In genomic region chr11:32575964-32576759, GRCm38 (mm10) we compare ENCODE assay signal across 20 mouse cellular contexts. TPM values are rescaled to one million over a fixed set of nuclear protein-coding genes. Genes with fewer than 3 reads are reported as not detected.
A peak's percentile ranks its signal among the peaks of the same experiment; 100 is the strongest.
DNase-seq lines count a peak whose midpoint lies in the region; ATAC-seq lines count a peak whose summit lies in the region.
"Had no signal": no experiment of that assay in that cellular context is flagged by ENCODE, and none has a peak within 500 bp of the region (broad histone marks: within the 10 kb centered on the region; RNA-seq: fewer than 3 reads in every experiment).

No protein-coding gene starts in this region.

- 47% methylated on average over 6 of the region's 6 CpGs for WGBS in kidney, embryonic 16.5 days
- 78% methylated on average over 6 of the region's 6 CpGs for WGBS in embryonic facial prominence, embryonic 11.5 days
- 79% methylated on average over 6 of the region's 6 CpGs for WGBS in hindbrain, embryonic 13.5 days
- WGBS in midbrain, embryonic 14.5 days, result 81% methylated on average over 6 of the region's 6 CpGs
- 88% methylated on average over 6 of the region's 6 CpGs for WGBS in forebrain, embryonic 15.5 days

- peaks cover 26% of the 10 kb centered on the region for H3K4me1 ChIP-seq in kidney, embryonic 16.5 days (ENCODE audit: insufficient read depth, low read length)
- no peaks in the 10 kb centered on the region for H3K4me1 ChIP-seq in embryonic facial prominence, embryonic 11.5 days (ENCODE audit: control insufficient read depth, insufficient read depth, low read length)
- peaks cover 13% of the 10 kb centered on the region for H3K4me1 ChIP-seq in hindbrain, embryonic 13.5 days (replicated peaks)
- H3K4me1 ChIP-seq in midbrain, embryonic 14.5 days (ENCODE audit: control insufficient read depth, insufficient read depth, low read length), result no peaks in the 10 kb centered on the region
- no peaks in the 10 kb centered on the region for H3K4me1 ChIP-seq in forebrain, embryonic 15.5 days

- H3K4me2 ChIP-seq in kidney, embryonic 16.5 days (replicated peaks; ENCODE audit: low read depth, low read length), result no peak overlapping the region
- no peak overlapping the region for H3K4me2 ChIP-seq in embryonic facial prominence, embryonic 11.5 days (ENCODE audit: low read depth, low read length)
- no peak overlapping the region for H3K4me2 ChIP-seq in hindbrain, embryonic 13.5 days
- H3K4me2 ChIP-seq in midbrain, embryonic 14.5 days (ENCODE audit: low read length), result no peak overlapping the region
- no peak overlapping the region for H3K4me2 ChIP-seq in forebrain, embryonic 15.5 days (replicated peaks)
- H3K4me2 ChIP-seq: limb, embryonic 12.5 days; liver, embryonic 15.5 days had no signal

- peak; percentile 86 for ATAC-seq in kidney, embryonic 16.5 days (ENCODE audit: low FRiP score, low TSS enrichment)
- ATAC-seq in embryonic facial prominence, embryonic 11.5 days (replicated peaks; ENCODE audit: insufficient number of reproducible peaks, low FRiP score, low TSS enrichment, low read depth), result no peak
- peak; percentile 41 for ATAC-seq in hindbrain, embryonic 13.5 days (ENCODE audit: low FRiP score)
- no peak for ATAC-seq in midbrain, embryonic 14.5 days (ENCODE audit: low FRiP score, low TSS enrichment)
- no peak for ATAC-seq in forebrain, embryonic 15.5 days (replicated peaks)
- ATAC-seq: forebrain, postnatal 0 days; Patski had no signal

- H3K9me3 ChIP-seq in kidney, embryonic 16.5 days (ENCODE audit: low read length), result no peaks in the 10 kb centered on the region
- no peaks in the 10 kb centered on the region for H3K9me3 ChIP-seq in embryonic facial prominence, embryonic 11.5 days (replicated peaks; ENCODE audit: control insufficient read depth, low read length)
- no peaks in the 10 kb centered on the region for H3K9me3 ChIP-seq in hindbrain, embryonic 13.5 days
- no peaks in the 10 kb centered on the region for H3K9me3 ChIP-seq in midbrain, embryonic 14.5 days (ENCODE audit: control insufficient read depth, low read length)
- H3K9me3 ChIP-seq in forebrain, embryonic 15.5 days, result no peaks in the 10 kb centered on the region
- H3K9me3 ChIP-seq: limb, embryonic 12.5 days; liver, embryonic 15.5 days; megakaryocyte, embryonic 14.5 days had no signal

- no peaks in the 10 kb centered on the region for H3K27me3 ChIP-seq in kidney, embryonic 16.5 days (ENCODE audit: insufficient read depth, low read length)
- H3K27me3 ChIP-seq in embryonic facial prominence, embryonic 11.5 days (ENCODE audit: control insufficient read depth, insufficient read depth, low read length), result no peaks in the 10 kb centered on the region
- no peaks in the 10 kb centered on the region for H3K27me3 ChIP-seq in hindbrain, embryonic 13.5 days
- H3K27me3 ChIP-seq in midbrain, embryonic 14.5 days (ENCODE audit: control insufficient read depth, insufficient read depth, low read length), result no peaks in the 10 kb centered on the region
- H3K27me3 ChIP-seq in forebrain, embryonic 15.5 days, result no peaks in the 10 kb centered on the region
- H3K27me3 ChIP-seq: limb, embryonic 12.5 days; liver, embryonic 15.5 days; megakaryocyte, embryonic 14.5 days; Patski had no signal

- DNase-seq in kidney, adult 11 months, result no peak
- DNase-seq in embryonic facial prominence, embryonic 11.5 days (ENCODE audit: low spot score), result peak; percentile 9
- peak; percentile 27 for DNase-seq in midbrain, embryonic 14.5 days
- DNase-seq in frontal cortex, postnatal 10 days (ENCODE audit: low spot score in 2 of 2), result no peak
- no peak for DNase-seq in c-Kit-positive CD71-positive TER-119-positive erythroid progenitor cells, embryonic 14.5 days (ENCODE audit: low spot score)
- DNase-seq: adrenal gland, postnatal 25 days; cerebellum, adult 9-10 months; forebrain, postnatal 0 days; gastrocnemius, adult 2 months; heart, adult 18-20 months; kidney, postnatal 4 days; lung, postnatal 14 days; thymus, postnatal 25 days had no signal

- no peak overlapping the region for H3K4me3 ChIP-seq in kidney, embryonic 16.5 days (ENCODE audit: low read length)
- H3K4me3 ChIP-seq in embryonic facial prominence, embryonic 11.5 days (ENCODE audit: low read depth, low read length), result no peak overlapping the region
- H3K4me3 ChIP-seq in hindbrain, embryonic 13.5 days, result no peak overlapping the region
- no peak overlapping the region for H3K4me3 ChIP-seq in midbrain, embryonic 14.5 days (replicated peaks; ENCODE audit: low read depth, low read length)
- no peak overlapping the region for H3K4me3 ChIP-seq in forebrain, embryonic 15.5 days
- H3K4me3 ChIP-seq: gastrocnemius, adult 2 months; limb, embryonic 12.5 days; liver, embryonic 15.5 days; megakaryocyte, embryonic 14.5 days had no signal

- H3K27ac ChIP-seq in kidney, embryonic 16.5 days (ENCODE audit: low read length), result 0 out of 2 replicates have a peak overlapping the region, but pooled peaks have one; percentile 15
- H3K27ac ChIP-seq in embryonic facial prominence, embryonic 11.5 days (replicated peaks; ENCODE audit: low read depth, low read length), result no peak overlapping the region
- peak overlapping the region; percentile 72 for H3K27ac ChIP-seq in hindbrain, embryonic 13.5 days
- peak overlapping the region; percentile 52; the same call in 1 of the 2 replicates for H3K27ac ChIP-seq in midbrain, embryonic 14.5 days (replicated peaks; ENCODE audit: low read depth, low read length)
- no peak overlapping the region for H3K27ac ChIP-seq in forebrain, embryonic 15.5 days (replicated peaks)
- H3K27ac ChIP-seq: gastrocnemius, adult 2 months; limb, embryonic 12.5 days; liver, embryonic 15.5 days had no signal

- no peaks in the 10 kb centered on the region for H3K36me3 ChIP-seq in kidney, embryonic 16.5 days (ENCODE audit: insufficient read depth, low read length)
- H3K36me3 ChIP-seq in embryonic facial prominence, embryonic 11.5 days (replicated peaks; ENCODE audit: control insufficient read depth, insufficient read depth, low read depth, low read length), result no peaks in the 10 kb centered on the region
- no peaks in the 10 kb centered on the region for H3K36me3 ChIP-seq in hindbrain, embryonic 13.5 days
- no peaks in the 10 kb centered on the region for H3K36me3 ChIP-seq in midbrain, embryonic 14.5 days (ENCODE audit: control insufficient read depth, insufficient read depth, low read length)
- no peaks in the 10 kb centered on the region for H3K36me3 ChIP-seq in forebrain, embryonic 15.5 days
- H3K36me3 ChIP-seq: limb, embryonic 12.5 days; liver, embryonic 15.5 days had no signal

- no peak overlapping the region for H3K9ac ChIP-seq in kidney, embryonic 16.5 days (replicated peaks; ENCODE audit: low read length)
- no peak overlapping the region for H3K9ac ChIP-seq in embryonic facial prominence, embryonic 11.5 days (replicated peaks; ENCODE audit: low read length)
- 0 out of 2 replicates have a peak overlapping the region, but pooled peaks have one; percentile 9 for H3K9ac ChIP-seq in hindbrain, embryonic 13.5 days
- no peak overlapping the region for H3K9ac ChIP-seq in midbrain, embryonic 14.5 days (replicated peaks; ENCODE audit: low read length)
- no peak overlapping the region for H3K9ac ChIP-seq in forebrain, embryonic 15.5 days (replicated peaks)
- H3K9ac ChIP-seq: forebrain, postnatal 0 days; limb, embryonic 12.5 days; liver, embryonic 15.5 days had no signal

RNA-seq across cellular contexts. Expression of gene Stk10, which starts 43.1 kb away (rescaled TPM):
- 5.6 and 6.5 TPM in 2 replicates for polyA plus RNA-seq in kidney, embryonic 16.5 days (2015; fragmentation: Nextera tagmentation; extraction: Ambion mirVana)
- 1.4 and 1.7 TPM in 2 replicates for polyA plus RNA-seq in embryonic facial prominence, embryonic 11.5 days (2014; fragmentation: Nextera tagmentation; extraction: Ambion mirVana)
- polyA plus RNA-seq in hindbrain, embryonic 13.5 days (2015; fragmentation: Nextera tagmentation; extraction: Ambion mirVana), result 2.1 TPM in 2 replicates
- 1.4 and 1.6 TPM in 2 replicates for polyA plus RNA-seq in midbrain, embryonic 14.5 days (2014; fragmentation: Nextera tagmentation; extraction: Ambion mirVana)
- polyA plus RNA-seq in forebrain, embryonic 15.5 days (2015; fragmentation: Nextera tagmentation; extraction: Ambion mirVana), result 1.4 and 2.1 TPM in 2 replicates

RNA-seq across cellular contexts. Expression of gene Efcab9, which starts 44.3 kb away (rescaled TPM):
- polyA plus RNA-seq in kidney, embryonic 16.5 days (2015; fragmentation: Nextera tagmentation; extraction: Ambion mirVana), result 0.47 and 0.68 TPM in 2 replicates
- 0.65 TPM in 1 of 2 replicates, not detected in the other for polyA plus RNA-seq in embryonic facial prominence, embryonic 11.5 days (2014; fragmentation: Nextera tagmentation; extraction: Ambion mirVana)
- not detected in 2 replicates for polyA plus RNA-seq in hindbrain, embryonic 13.5 days (2015; fragmentation: Nextera tagmentation; extraction: Ambion mirVana)
- 0.47 TPM in 1 of 2 replicates, not detected in the other for polyA plus RNA-seq in midbrain, embryonic 14.5 days (2014; fragmentation: Nextera tagmentation; extraction: Ambion mirVana)
- polyA plus RNA-seq in forebrain, embryonic 15.5 days (2015; fragmentation: Nextera tagmentation; extraction: Ambion mirVana), result 0.55 TPM in 1 of 2 replicates, not detected in the other

Comparison
In these comparisons a context has a peak if more than half of its experiments do, and no peak if none do; other contexts are left out.
1. ATAC-seq: peak in kidney, embryonic 16.5 days (single experiment) and hindbrain, embryonic 13.5 days (single experiment); none in embryonic facial prominence, embryonic 11.5 days (single experiment), midbrain, embryonic 14.5 days (single experiment) and forebrain, embryonic 15.5 days (single experiment).
2. H3K27ac ChIP-seq: peak in kidney, embryonic 16.5 days (single experiment), hindbrain, embryonic 13.5 days (single experiment) and midbrain, embryonic 14.5 days (single experiment); none in embryonic facial prominence, embryonic 11.5 days (single experiment) and forebrain, embryonic 15.5 days (single experiment).
3. DNase-seq: peak in embryonic facial prominence, embryonic 11.5 days (single experiment) and midbrain, embryonic 14.5 days (single experiment); none in kidney, adult 11 months (single experiment), frontal cortex, postnatal 10 days (0 of 2) and c-Kit-positive CD71-positive TER-119-positive erythroid progenitor cells, embryonic 14.5 days (single experiment).